Mouse (Mus musculus) erythroblast, embryonic 14.5 days (primary cell): ENCODE results near the gene Fbxl17.

Experiments used
- GATA1 ChIP-seq: IDR thresholded peaks from 2 replicates; pipeline ENCODE4 v1.6.1; 2012; ENCODE audit warnings: low read length, inconsistent platforms, mixed read lengths
- TAL1 ChIP-seq: IDR thresholded peaks from 3 replicates; pipeline ENCODE4 v1.6.1; 2012; ENCODE audit warnings: low read length, inconsistent platforms, mixed read lengths

DNA sequence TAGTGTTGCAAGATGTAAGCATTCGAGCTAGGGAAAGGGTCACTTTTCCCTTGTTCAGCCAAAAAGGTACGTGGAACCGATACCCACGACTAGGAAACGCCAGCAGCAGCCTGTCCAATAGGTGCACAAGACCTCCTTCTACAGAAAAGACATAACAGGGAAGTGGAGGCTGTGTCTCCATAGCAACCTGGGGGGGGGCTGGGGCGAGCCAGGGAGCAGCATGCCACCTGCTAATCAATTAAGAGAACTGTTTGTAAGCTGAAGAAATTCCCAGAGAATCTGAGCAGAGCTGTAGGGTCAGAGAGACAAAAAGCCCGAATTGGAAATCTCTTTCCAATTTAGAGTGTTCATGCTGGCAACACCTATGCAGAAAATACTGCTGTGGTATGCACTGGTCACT, 356.0 kb downstream of the Fbxl17 start:
- TF ChIP-seq GATA1 = no peak
- no peak for TF ChIP-seq TAL1
